Mouse (Mus musculus): Measurements from ENCODE around the gene Pcnt. TPM values are rescaled to one million over a fixed set of nuclear protein-coding genes. Genes with fewer than 3 reads are reported as not detected.

The Pcnt gene
- total RNA-seq, 1 experiment from 2014 or later = 77.7 TPM

DNA sequence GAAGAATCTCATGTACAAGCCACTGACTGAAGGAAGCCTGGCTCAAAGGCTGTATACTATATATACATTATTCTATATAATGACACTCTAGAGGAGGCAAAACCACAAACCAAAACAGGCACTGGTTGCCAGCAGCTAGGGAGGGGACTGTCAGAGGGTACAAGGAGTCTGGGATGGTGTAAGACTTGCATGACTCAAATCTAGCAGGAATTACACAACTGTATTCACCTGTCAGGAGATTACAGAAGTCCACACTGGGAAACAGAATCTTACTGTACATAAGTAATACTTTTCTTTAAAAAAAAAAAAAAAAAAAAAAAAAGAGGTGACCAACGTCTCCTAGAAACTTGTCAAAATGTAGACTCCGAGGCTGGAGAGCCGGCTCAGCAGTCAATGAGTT, 114.0 kb downstream of the Pcnt start:
- ATAC-seq (replicated peaks; ENCODE audit: low read depth, poor library complexity, severe bottlenecking) = no peak

DNA sequence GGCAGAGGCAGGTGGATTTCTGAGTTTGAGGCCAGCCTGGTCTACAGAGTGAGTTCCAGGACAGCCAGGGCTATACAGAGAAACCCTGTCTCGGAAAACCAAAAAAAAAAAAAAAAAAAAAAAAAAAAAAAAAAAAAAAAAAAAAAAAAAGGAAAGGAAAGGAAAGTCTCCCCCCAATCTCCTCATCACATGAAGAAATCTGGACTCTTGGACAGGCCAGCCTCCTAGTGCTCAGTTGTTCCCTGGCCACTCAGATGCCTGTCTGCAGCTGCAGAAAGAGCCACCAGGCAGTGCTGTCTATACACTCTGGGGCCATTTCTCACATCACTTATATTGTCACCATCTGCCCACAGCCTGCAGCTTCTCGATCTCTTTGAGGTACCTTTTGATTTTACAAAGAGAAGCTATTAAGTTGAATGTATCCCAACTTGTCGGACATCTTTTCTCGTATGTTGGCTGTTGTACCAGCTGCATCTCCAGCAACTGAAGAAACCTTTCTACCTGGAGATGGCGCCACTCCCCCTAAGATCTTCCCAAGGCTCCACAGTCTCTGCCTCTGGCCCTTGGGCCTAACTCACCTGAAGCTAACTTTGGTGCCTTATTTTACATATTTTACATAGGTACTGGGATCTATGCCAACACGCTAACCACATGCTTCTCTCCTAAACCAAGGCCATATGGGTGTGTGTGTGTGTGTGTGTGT, 116.1 kb downstream of the Pcnt start:
- ATAC-seq (replicated peaks; ENCODE audit: low read depth, poor library complexity, severe bottlenecking) = peak; percentile 60; the same call in 1 of the 2 replicates

DNA sequence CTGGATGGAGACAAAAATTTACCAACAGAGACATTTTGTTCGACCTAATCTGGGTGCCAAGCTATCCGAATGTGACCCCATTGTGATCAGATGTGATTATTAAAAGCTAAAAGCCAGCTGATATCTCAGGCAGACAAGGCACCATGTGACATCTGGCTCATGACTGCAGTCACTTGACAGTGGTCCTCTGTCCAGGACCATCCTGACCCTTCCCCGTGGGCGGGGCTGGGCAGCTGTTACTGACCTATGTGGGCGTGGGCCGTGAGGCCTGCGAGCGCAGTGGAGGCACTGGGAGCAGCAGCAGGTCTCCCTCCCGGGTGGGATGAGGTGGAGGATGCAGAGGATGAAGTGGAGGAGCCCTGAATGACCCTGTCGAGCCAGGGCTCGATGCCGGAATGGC, 125.0 kb downstream of the Pcnt start:
- no peak for ATAC-seq (replicated peaks; ENCODE audit: low read depth, poor library complexity, severe bottlenecking)

GRCm38 (mm10) chr10:76316194-76316593, 126.4 kb downstream of the Pcnt start:
- no peak for ATAC-seq (replicated peaks; ENCODE audit: low read depth, poor library complexity, severe bottlenecking)

DNA sequence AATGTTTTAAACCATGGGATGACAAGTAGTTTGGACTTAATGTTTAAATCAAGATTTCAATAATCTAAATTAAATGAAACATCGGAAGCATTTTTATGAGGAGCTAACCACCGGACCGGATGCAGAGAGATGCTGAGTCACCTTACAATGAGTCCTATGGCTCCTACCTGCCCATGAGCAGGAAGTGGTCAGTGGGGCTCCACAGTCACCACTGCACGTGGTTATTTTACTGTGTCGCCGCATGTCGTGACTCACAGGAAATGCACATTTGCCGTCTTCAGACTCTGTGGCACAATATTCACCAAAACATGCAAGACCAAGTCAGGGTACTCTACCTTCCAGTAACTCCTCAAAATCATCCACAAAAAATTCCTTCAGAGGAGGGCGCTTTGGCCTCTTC, 135.8 kb downstream of the Pcnt start:
- peak; percentile 92 for ATAC-seq (replicated peaks; ENCODE audit: low read depth, poor library complexity, severe bottlenecking)

Other genes starting within 250 kb of the Pcnt start
- 1.5 and 2.1 TPM in 2 replicates for gene Prmt2, start 204.9 kb downstream of the Pcnt start, total RNA-seq (2017)
- not detected in 2 replicates for gene S100b, start 188.9 kb downstream of the Pcnt start, total RNA-seq (2017)
- 2.6 and 3.1 TPM in 2 replicates for gene Dip2a, start 97.5 kb downstream of the Pcnt start, total RNA-seq (2017)
- 9.6 TPM in 1 of 2 replicates, not detected in the other for gene AC141477.1, start 2.3 kb downstream of the Pcnt start, total RNA-seq (2017)
- gene 2610028H24Rik, start 6.3 kb upstream of the Pcnt start, total RNA-seq (2017) = not detected in 2 replicates
- gene Mcm3ap, start 26.1 kb upstream of the Pcnt start, total RNA-seq (2017) = 95.8 and 110 TPM in 2 replicates
- 5.3 and 8.8 TPM in 2 replicates for gene Ybey, start 26.3 kb upstream of the Pcnt start, total RNA-seq (2017)
- gene Lss, start 88.8 kb upstream of the Pcnt start, total RNA-seq (2017) = 4.2 and 5.1 TPM in 2 replicates
- gene Spatc1l, start 119.5 kb upstream of the Pcnt start, total RNA-seq (2017) = not detected in 2 replicates
- not detected in 2 replicates for gene Ftcd, start 132.9 kb upstream of the Pcnt start, total RNA-seq (2017)
- gene Col6a2, start 180.8 kb upstream of the Pcnt start, total RNA-seq (2017) = 0.27 TPM in 1 of 2 replicates, not detected in the other

All from common myeloid progenitor, adult 5-6 weeks (primary cell).